Mouse (Mus musculus): Measurements from ENCODE around the gene Adra2a. TPM values are rescaled to one million over a fixed set of nuclear protein-coding genes. Genes with fewer than 3 reads are reported as not detected.

The Adra2a gene
- polyA plus RNA-seq, 1 experiment: 10.6 TPM

DNA sequence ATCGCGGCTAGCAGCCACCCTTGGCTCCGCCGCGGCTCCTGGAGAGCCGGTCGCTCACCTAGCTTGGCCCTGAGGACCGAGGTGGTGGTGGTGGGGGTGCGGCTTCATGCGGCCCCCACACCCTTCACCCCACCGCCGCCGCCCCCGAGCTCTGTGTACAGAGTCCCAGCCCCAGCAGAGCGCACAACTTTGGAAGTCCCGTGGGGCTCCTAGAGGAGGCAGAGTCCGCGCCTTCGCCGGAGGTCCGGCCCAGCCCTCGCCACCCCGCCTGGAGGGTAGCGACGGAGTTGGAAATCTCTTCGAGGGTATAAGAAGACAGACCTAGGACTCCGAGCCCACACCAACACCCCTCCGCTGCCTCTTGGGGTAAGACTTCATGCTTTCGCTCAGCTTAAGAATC is 1.5 kb downstream of the Adra2a start:
- Histone ChIP-seq H3K27ac (ENCODE audit: insufficient read depth, low read length) (no peak overlapping the region), H3K4me3 (ENCODE audit: insufficient read depth, low read length) (peak overlapping the region; percentile 39), H3K4me1 (ENCODE audit: control insufficient read depth, insufficient read depth, low read length) (no peaks in the 10 kb centered on the region)
- TF ChIP-seq CTCF (IDR thresholded peaks at IDR 0.05; ENCODE audit: extremely low read depth, insufficient read depth, low read length): no peak
- no peak for TF ChIP-seq POLR2A (IDR thresholded peaks at IDR 0.05; ENCODE audit: extremely low read depth, insufficient read depth, low read length)

- Histone ChIP-seq H3K4me3 (ENCODE audit: insufficient read depth, low read length) (peak overlapping the region; percentile 39), H3K4me1 (ENCODE audit: control insufficient read depth, insufficient read depth, low read length) (no peaks in the 10 kb centered on the region), H3K27ac (ENCODE audit: insufficient read depth, low read length) (no peak overlapping the region; the same call in 1 of the 2 replicates)
- TF ChIP-seq POLR2A (IDR thresholded peaks at IDR 0.05; ENCODE audit: extremely low read depth, insufficient read depth, low read length) (no peak), CTCF (IDR thresholded peaks at IDR 0.05; ENCODE audit: extremely low read depth, insufficient read depth, low read length) (no peak)
Observed at GRCm38 (mm10) chr19:54045931-54046683, 2.2 kb downstream of the Adra2a start.

DNA sequence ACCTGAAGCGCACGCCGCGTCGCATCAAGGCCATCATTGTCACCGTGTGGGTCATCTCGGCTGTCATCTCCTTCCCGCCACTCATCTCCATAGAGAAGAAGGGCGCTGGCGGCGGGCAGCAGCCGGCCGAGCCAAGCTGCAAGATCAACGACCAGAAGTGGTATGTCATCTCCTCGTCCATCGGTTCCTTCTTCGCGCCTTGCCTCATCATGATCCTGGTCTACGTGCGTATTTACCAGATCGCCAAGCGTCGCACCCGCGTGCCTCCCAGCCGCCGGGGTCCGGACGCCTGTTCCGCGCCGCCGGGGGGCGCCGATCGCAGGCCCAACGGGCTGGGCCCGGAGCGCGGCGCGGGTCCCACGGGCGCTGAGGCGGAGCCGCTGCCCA is 2.7 kb downstream of the Adra2a start:
- Histone ChIP-seq H3K4me1 (ENCODE audit: control insufficient read depth, insufficient read depth, low read length) (no peaks in the 10 kb centered on the region), H3K4me3 (ENCODE audit: insufficient read depth, low read length) (peak overlapping the region; percentile 39), H3K27ac (ENCODE audit: insufficient read depth, low read length) (no peak overlapping the region; the same call in 1 of the 2 replicates)
- TF ChIP-seq POLR2A (IDR thresholded peaks at IDR 0.05; ENCODE audit: extremely low read depth, insufficient read depth, low read length): no peak
- TF ChIP-seq CTCF (IDR thresholded peaks at IDR 0.05; ENCODE audit: extremely low read depth, insufficient read depth, low read length): no peak

- Histone ChIP-seq H3K4me1 (ENCODE audit: control insufficient read depth, insufficient read depth, low read length) (no peaks in the 10 kb centered on the region), H3K27ac (ENCODE audit: insufficient read depth, low read length) (no peak overlapping the region), H3K4me3 (ENCODE audit: insufficient read depth, low read length) (peak overlapping the region; percentile 39)
- TF ChIP-seq CTCF (IDR thresholded peaks at IDR 0.05; ENCODE audit: extremely low read depth, insufficient read depth, low read length) (no peak), POLR2A (IDR thresholded peaks at IDR 0.05; ENCODE audit: extremely low read depth, insufficient read depth, low read length) (no peak)
Observed at GRCm38 (mm10) chr19:54047386-54048050, 3.6 kb downstream of the Adra2a start.

- no peak for TF ChIP-seq CTCF (IDR thresholded peaks at IDR 0.05; ENCODE audit: extremely low read depth, insufficient read depth, low read length)
- no peak for TF ChIP-seq POLR2A (IDR thresholded peaks at IDR 0.05; ENCODE audit: extremely low read depth, insufficient read depth, low read length)
- 0 out of 2 replicates have a peak overlapping the region, but pooled peaks have one; percentile 15 for H3K4me3 ChIP-seq (ENCODE audit: insufficient read depth, low read length)
- no peaks in the 10 kb centered on the region for H3K4me1 ChIP-seq (ENCODE audit: control insufficient read depth, insufficient read depth, low read length)
- no peak overlapping the region for H3K27ac ChIP-seq (ENCODE audit: insufficient read depth, low read length)
Observed at GRCm38 (mm10) chr19:54048161-54048885, 4.4 kb downstream of the Adra2a start.

GRCm38 (mm10) chr19:54051651-54052050 is 7.7 kb downstream of the Adra2a start:
- TF ChIP-seq POLR2A (IDR thresholded peaks at IDR 0.05; ENCODE audit: extremely low read depth, insufficient read depth, low read length) (no peak), CTCF (IDR thresholded peaks at IDR 0.05; ENCODE audit: extremely low read depth, insufficient read depth, low read length) (no peak)
- no peak overlapping the region for H3K27ac ChIP-seq (ENCODE audit: insufficient read depth, low read length)
- no peaks in the 10 kb centered on the region for H3K4me1 ChIP-seq (ENCODE audit: control insufficient read depth, insufficient read depth, low read length)
- H3K4me3 ChIP-seq (ENCODE audit: insufficient read depth, low read length): no peak overlapping the region

- Histone ChIP-seq H3K27ac (ENCODE audit: insufficient read depth, low read length) (no peak overlapping the region), H3K4me1 (ENCODE audit: control insufficient read depth, insufficient read depth, low read length) (no peaks in the 10 kb centered on the region), H3K4me3 (ENCODE audit: insufficient read depth, low read length) (no peak overlapping the region)
- TF ChIP-seq POLR2A (IDR thresholded peaks at IDR 0.05; ENCODE audit: extremely low read depth, insufficient read depth, low read length): no peak
- no peak for TF ChIP-seq CTCF (IDR thresholded peaks at IDR 0.05; ENCODE audit: extremely low read depth, insufficient read depth, low read length)
Observed at GRCm38 (mm10) chr19:54055845-54056244, 11.9 kb downstream of the Adra2a start.

DNA sequence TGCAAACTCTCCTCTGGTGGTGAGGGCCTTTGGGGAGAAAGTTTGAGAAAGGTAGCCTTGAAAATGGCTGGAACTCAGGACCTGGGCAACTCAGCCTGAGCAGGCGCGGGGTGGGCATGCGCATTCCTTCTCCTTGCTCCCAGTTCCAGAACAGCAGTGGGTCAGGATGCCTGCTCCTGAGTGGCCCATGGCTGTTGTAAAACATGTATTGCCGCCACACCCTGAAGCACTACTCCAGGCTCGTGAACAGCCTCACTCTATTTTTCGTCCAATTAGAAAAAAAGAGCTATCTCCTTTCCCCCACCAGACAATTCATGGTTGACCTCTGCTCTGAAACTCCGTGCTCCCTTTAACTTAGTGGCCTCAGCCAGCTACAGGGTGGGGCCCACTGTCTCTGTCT is 24.5 kb downstream of the Adra2a start:
- H3K4me3 ChIP-seq (ENCODE audit: insufficient read depth, low read length): no peak overlapping the region
- no peaks in the 10 kb centered on the region for H3K4me1 ChIP-seq (ENCODE audit: control insufficient read depth, insufficient read depth, low read length)
- no peak overlapping the region for H3K27ac ChIP-seq (ENCODE audit: insufficient read depth, low read length)
- TF ChIP-seq POLR2A (IDR thresholded peaks at IDR 0.05; ENCODE audit: extremely low read depth, insufficient read depth, low read length): no peak
- TF ChIP-seq CTCF (IDR thresholded peaks at IDR 0.05; ENCODE audit: extremely low read depth, insufficient read depth, low read length): no peak

DNA sequence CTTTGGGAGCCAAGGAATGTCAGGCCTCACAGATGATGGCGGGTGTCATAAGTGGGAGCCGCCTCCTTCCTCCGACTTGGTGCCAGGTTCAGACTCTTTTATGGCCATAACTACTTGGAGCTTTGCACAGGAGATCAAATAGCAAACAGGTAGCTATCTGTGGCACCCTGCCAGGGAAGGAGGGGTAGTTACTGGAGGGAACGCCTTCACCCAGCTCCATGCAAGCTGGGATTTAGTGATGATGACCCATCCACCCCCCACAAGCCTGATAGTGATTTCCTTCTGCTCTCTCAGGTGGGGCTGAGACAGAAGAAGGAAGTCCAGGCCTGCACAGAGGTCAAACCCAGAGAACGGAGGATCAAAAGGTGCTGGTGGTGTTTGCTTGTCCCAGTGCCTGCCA is 26.6 kb downstream of the Adra2a start:
- Histone ChIP-seq H3K4me3 (ENCODE audit: insufficient read depth, low read length) (no peak overlapping the region), H3K4me1 (ENCODE audit: control insufficient read depth, insufficient read depth, low read length) (no peaks in the 10 kb centered on the region), H3K27ac (ENCODE audit: insufficient read depth, low read length) (no peak overlapping the region)
- no peak for TF ChIP-seq CTCF (IDR thresholded peaks at IDR 0.05; ENCODE audit: extremely low read depth, insufficient read depth, low read length)
- no peak for TF ChIP-seq POLR2A (IDR thresholded peaks at IDR 0.05; ENCODE audit: extremely low read depth, insufficient read depth, low read length)
